Mouse (Mus musculus) liver, embryonic 11.5 days (tissue): ENCODE measurements around the gene Arpc1b. TPM values are rescaled to one million over a fixed set of nuclear protein-coding genes. Genes with fewer than 3 reads are reported as not detected.
"Not testable (repeated sequence)": the region's sequence is repeated elsewhere in the genome, so short reads cannot be mapped to it uniquely, and the experiment has no call there.

Experiments used
- ATAC-seq: fragments of 200-750 bp; cut with Nextera tagmentation; replicated peaks from 2 replicates; pipeline ENCODE4 v1.8.0; 2017; ENCODE audit warnings: moderate number of reproducible peaks, mild to moderate bottlenecking, moderate TSS enrichment, moderate library complexity; ENCODE audit not compliant: low FRiP score
- DNase-seq: peaks from one replicate; pipeline ENCODE4 v3.0.0-alpha.2; 2017; ENCODE audit warnings: low spot score
- H3K27ac ChIP-seq: fragments of 300-500 bp; sonication (generic); 2 replicates; pipeline ENCODE4 v1.5.1; 2014; ENCODE audit warnings: mild to moderate bottlenecking, low read depth, low read length, control low read depth
- H3K27me3 ChIP-seq: fragments of 300-500 bp; sonication (generic); replicated peaks from 2 replicates; pipeline ENCODE4 v1.6.1; 2014; ENCODE audit warnings: low read length, mixed read lengths; ENCODE audit not compliant: control insufficient read depth, insufficient read depth
- H3K36me3 ChIP-seq: fragments of 300-500 bp; sonication (generic); 2 replicates; pipeline ENCODE4 v1.6.1; 2014; ENCODE audit warnings: mild to moderate bottlenecking, low read length, moderate library complexity, mixed read lengths; ENCODE audit not compliant: control insufficient read depth, insufficient read depth
- H3K4me1 ChIP-seq: fragments of 300-500 bp; sonication (generic); replicated peaks from 2 replicates; pipeline ENCODE4 v1.6.1; 2014; ENCODE audit warnings: low read length, mixed read lengths; ENCODE audit not compliant: control insufficient read depth, insufficient read depth
- H3K4me2 ChIP-seq: fragments of 300-500 bp; sonication (generic); 2 replicates; pipeline ENCODE4 v1.6.1; 2014; ENCODE audit warnings: mild to moderate bottlenecking, control low read depth, moderate library complexity
- H3K4me3 ChIP-seq: fragments of 300-500 bp; sonication (generic); 2 replicates; pipeline ENCODE4 v1.5.1; 2014; ENCODE audit warnings: low read depth, low read length, control low read depth
- H3K9ac ChIP-seq: fragments of 300-500 bp; sonication (generic); 2 replicates; pipeline ENCODE4 v1.6.1; 2014; ENCODE audit warnings: low read depth, low read length, control low read depth
- H3K9me3 ChIP-seq: fragments of 300-500 bp; sonication (generic); 2 replicates; pipeline ENCODE4 v1.6.1; 2016; ENCODE audit warnings: low read length, inconsistent platforms, mixed read lengths; ENCODE audit not compliant: control insufficient read depth
- WGBS: fragments of 180-500 bp; shearing (Covaris S2); extraction: QIAGEN DNeasy Blood & Tissue Kit; methylation state at CpG from one replicate; pipeline ENCODE4 v1.1.7; 2014; 5-methylcytosine and 5-hydroxymethylcytosine counted together
- polyA plus RNA-seq: library from polyadenylated mRNA; unstranded; fragments of >200 nt; fragmentation: Nextera tagmentation; extraction: Ambion mirVana; gene quantifications from 2 replicates; pipeline ENCODE4 v1.2.1, GENCODE M21; 2014

The Arpc1b gene
- polyA plus RNA-seq, 1 experiment from 2014 or later = 209 TPM

- H3K27me3 ChIP-seq = no peaks in the 10 kb centered on the region
- no peaks in the 10 kb centered on the region for H3K9me3 ChIP-seq
- H3K4me1 ChIP-seq = no peaks in the 10 kb centered on the region
- WGBS = 81% methylated on average over 11 of the region's 11 CpGs
- H3K36me3 ChIP-seq = peaks cover 73% of the 10 kb centered on the region
- no peak overlapping the region for H3K27ac ChIP-seq
- ATAC-seq (no peak), DNase-seq (no peak)
- no peak overlapping the region for H3K4me3 ChIP-seq
- no peak overlapping the region for H3K9ac ChIP-seq
- H3K4me2 ChIP-seq = no peak overlapping the region
Measured at GRCm38 (mm10) chr5:145130191-145130590, 16.2 kb downstream of the Arpc1b start.

DNA sequence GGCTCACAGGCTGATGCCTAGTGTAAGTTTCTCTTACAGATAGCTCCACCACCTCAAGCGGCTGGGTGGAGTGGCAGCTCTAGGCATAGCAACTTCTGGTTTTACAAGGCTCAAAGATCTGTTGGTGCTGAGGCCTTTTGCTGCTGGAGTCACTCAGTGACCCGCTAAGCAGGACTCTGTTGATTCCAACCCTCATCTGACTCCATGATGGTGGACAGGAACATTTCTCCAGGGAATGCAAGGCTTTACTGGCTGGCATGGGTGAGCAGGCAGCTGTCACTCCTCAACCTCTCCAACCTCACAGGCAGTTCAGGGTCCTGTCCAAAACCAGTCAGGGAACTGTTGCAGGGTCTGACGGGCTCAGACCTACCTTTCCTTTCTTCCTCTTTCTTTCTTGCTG is 17.0 kb downstream of the Arpc1b start:
- 80% methylated on average over 3 of the region's 3 CpGs for WGBS
- no peak for ATAC-seq
- no peaks in the 10 kb centered on the region for H3K27me3 ChIP-seq

DNA sequence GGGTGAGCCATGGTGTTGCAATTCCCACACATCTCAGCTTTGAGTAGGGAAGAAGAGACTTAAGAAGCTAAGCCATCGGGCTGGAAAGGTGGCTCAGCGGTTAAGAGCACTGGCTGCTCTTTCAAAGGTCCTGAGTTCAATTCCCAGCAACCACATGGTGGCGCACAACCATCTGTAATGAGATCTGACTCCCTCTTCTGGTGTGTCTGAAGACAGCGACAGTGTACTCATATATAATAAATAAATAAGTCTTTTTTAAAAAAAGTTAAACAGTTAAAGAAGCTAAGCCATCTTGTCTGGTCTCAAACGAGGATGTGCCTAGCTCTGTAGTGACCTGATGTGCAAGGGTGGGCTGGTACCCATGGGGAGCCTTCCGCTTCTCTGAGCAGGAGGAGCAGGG is 19.3 kb downstream of the Arpc1b start:
- H3K27ac ChIP-seq, ATAC-seq, H3K4me3 ChIP-seq, H3K4me2 ChIP-seq, H3K9ac ChIP-seq, H3K4me1 ChIP-seq, DNase-seq, H3K9me3 ChIP-seq, H3K27me3 ChIP-seq: not testable (repeated sequence)
- peaks cover 67% of the 10 kb centered on the region for H3K36me3 ChIP-seq
- 89% methylated on average over 6 of the region's 6 CpGs for WGBS

More for the DNA sequence above, 17.0 kb downstream of the Arpc1b start:
- Histone ChIP-seq H3K4me2 (no peak overlapping the region), H3K9ac (no peak overlapping the region), H3K36me3 (peaks cover 73% of the 10 kb centered on the region), H3K27ac (no peak overlapping the region), H3K4me1 (no peaks in the 10 kb centered on the region), H3K4me3 (no peak overlapping the region), H3K9me3 (no peaks in the 10 kb centered on the region)
- DNase-seq = no peak

GRCm38 (mm10) chr5:145138836-145139235 is 24.8 kb downstream of the Arpc1b start:
- Histone ChIP-seq H3K9ac (peak overlapping the region; percentile 90), H3K4me1 (peaks cover 23% of the 10 kb centered on the region), H3K27ac (no peak overlapping the region), H3K4me2 (peak overlapping the region; percentile 82), H3K36me3 (peaks cover 43% of the 10 kb centered on the region), H3K9me3 (no peaks in the 10 kb centered on the region), H3K4me3 (peak overlapping the region; percentile 78), H3K27me3 (no peaks in the 10 kb centered on the region)
- 12% methylated on average over 6 of the region's 6 CpGs for WGBS
- ATAC-seq (no peak), DNase-seq (no peak)

- DNase-seq (peak; percentile 95), ATAC-seq (peak; percentile 90)
- peak within 1 kb of the TSS; percentile 90 for H3K9ac ChIP-seq
- peak within 1 kb of the TSS; percentile 82 for H3K4me2 ChIP-seq
- WGBS = under 1% methylated on average over 84 of the region's 84 CpGs
- no peaks in the 10 kb centered on the region for H3K9me3 ChIP-seq
- peaks cover 36% of the 10 kb centered on the region for H3K36me3 ChIP-seq
- peak within 1 kb of the TSS; percentile 56 for H3K27ac ChIP-seq
- H3K4me1 ChIP-seq = peaks cover 23% of the 10 kb centered on the region
- peak within 1 kb of the TSS; percentile 78 for H3K4me3 ChIP-seq
- no peaks in the 10 kb centered on the region for H3K27me3 ChIP-seq
Measured at GRCm38 (mm10) chr5:145139571-145140519, 25.8 kb downstream of the Arpc1b start, which contains the start of the genes Pdap1 and Bud31. Gene Pdap1, minus strand, starts transcription at chr5:145140238. Gene Bud31, plus strand, starts transcription at chr5:145140362.

GRCm38 (mm10) chr5:145140611-145141010 is 26.6 kb downstream of the Arpc1b start:
- Histone ChIP-seq H3K27me3 (no peaks in the 10 kb centered on the region), H3K27ac (peak overlapping the region; percentile 56), H3K4me3 (peak overlapping the region; percentile 78), H3K4me2 (peak overlapping the region; percentile 65), H3K9ac (peak overlapping the region; percentile 90), H3K36me3 (peaks cover 38% of the 10 kb centered on the region), H3K9me3 (no peaks in the 10 kb centered on the region), H3K4me1 (peaks cover 23% of the 10 kb centered on the region)
- ATAC-seq (0 out of 2 replicates have a peak, but pooled peaks have one; percentile 13), DNase-seq (no peak)
- WGBS = under 1% methylated on average over 18 of the region's 18 CpGs

DNA sequence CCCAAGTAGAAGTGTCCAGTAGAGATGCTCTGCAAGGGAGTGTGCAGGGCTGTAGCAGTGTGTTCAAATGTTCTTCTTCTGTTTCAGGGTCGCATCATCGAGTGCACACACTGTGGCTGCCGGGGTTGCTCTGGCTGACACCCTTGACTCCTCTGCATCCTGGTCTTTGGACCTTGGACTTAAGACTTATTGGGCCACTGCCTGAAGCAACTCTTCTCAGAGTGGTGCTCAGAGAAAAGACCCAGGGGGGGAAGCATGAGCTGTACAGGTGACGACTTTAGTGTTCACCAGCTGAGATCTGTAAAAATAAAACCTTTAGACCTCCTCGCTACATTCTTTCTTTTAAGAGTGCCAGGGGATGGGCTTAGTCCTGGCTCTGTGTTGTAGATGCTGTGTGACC is 33.7 kb downstream of the Arpc1b start:
- peaks cover 56% of the 10 kb centered on the region for H3K36me3 ChIP-seq
- H3K27me3 ChIP-seq = no peaks in the 10 kb centered on the region
- no peak overlapping the region for H3K9ac ChIP-seq
- no peaks in the 10 kb centered on the region for H3K9me3 ChIP-seq
- 86% methylated on average over 5 of the region's 5 CpGs for WGBS
- H3K4me1 ChIP-seq = peaks cover 8% of the 10 kb centered on the region; the same call in 1 of the 2 replicates
- H3K27ac ChIP-seq = no peak overlapping the region
- ATAC-seq (no peak), DNase-seq (no peak)
- no peak overlapping the region for H3K4me3 ChIP-seq
- H3K4me2 ChIP-seq = no peak overlapping the region

DNA sequence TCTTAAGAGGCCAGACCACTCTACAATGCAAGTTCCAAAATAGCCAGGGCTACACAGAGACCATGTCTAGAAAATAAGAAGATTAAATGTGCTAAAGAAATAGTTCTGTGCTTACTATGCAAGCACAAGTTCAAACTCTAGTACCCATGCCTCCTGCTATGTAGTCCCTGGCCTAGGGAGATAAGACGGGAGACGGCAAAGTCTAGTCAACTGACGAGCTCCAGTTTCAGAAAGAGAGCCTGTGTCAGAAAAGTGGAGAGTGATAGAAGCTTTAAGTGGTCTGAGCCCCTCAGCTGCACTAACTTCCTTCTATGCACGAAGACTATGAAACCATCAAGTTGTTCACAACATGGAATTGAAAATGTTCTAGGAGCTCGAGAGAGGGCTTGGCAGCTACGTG is 35.3 kb downstream of the Arpc1b start:
- peak overlapping the region; percentile 66 for H3K27ac ChIP-seq

More for the DNA sequence above, 35.3 kb downstream of the Arpc1b start:
- H3K9ac ChIP-seq = no peak overlapping the region
- ATAC-seq (peak; percentile 74), DNase-seq (no peak)
- no peaks in the 10 kb centered on the region for H3K27me3 ChIP-seq
- H3K9me3 ChIP-seq = no peaks in the 10 kb centered on the region
- H3K4me1 ChIP-seq = peaks cover 8% of the 10 kb centered on the region; the same call in 1 of the 2 replicates
- H3K36me3 ChIP-seq = peaks cover 52% of the 10 kb centered on the region
- no peak overlapping the region for H3K4me3 ChIP-seq
- H3K4me2 ChIP-seq = no peak overlapping the region
- 65% methylated on average over 6 of the region's 6 CpGs for WGBS
